Mouse (Mus musculus) stomach, postnatal 0 days (tissue): Measurements from ENCODE around the gene Psip1. TPM values are rescaled to one million over a fixed set of nuclear protein-coding genes. Genes with fewer than 3 reads are reported as not detected.

Source experiments
- ATAC-seq: fragments of 200-750 bp; cut with Nextera tagmentation; 2 replicates; pipeline ENCODE4 v1.8.0; 2017; ENCODE audit not compliant: low FRiP score, low TSS enrichment
- DNase-seq: peaks from one replicate; pipeline ENCODE4 v3.0.0-alpha.2; 2016; ENCODE audit warnings: low spot score
- H3K27ac ChIP-seq: fragments of 300-500 bp; sonication (generic); replicated peaks from 2 replicates; pipeline ENCODE4 v1.5.1; 2014; ENCODE audit warnings: mild to moderate bottlenecking, control low read depth
- H3K27me3 ChIP-seq: fragments of 300-500 bp; sonication (generic); 2 replicates; pipeline ENCODE4 v1.6.1; 2014; ENCODE audit warnings: low read length; ENCODE audit not compliant: control insufficient read depth, insufficient read depth
- H3K36me3 ChIP-seq: fragments of 300-500 bp; sonication (generic); 2 replicates; pipeline ENCODE4 v1.6.1; 2014; ENCODE audit warnings: low read length, mixed read lengths; ENCODE audit not compliant: control insufficient read depth, insufficient read depth
- H3K4me1 ChIP-seq: fragments of 300-500 bp; sonication (generic); replicated peaks from 2 replicates; pipeline ENCODE4 v1.6.1; 2014; ENCODE audit warnings: antibody characterized with exemption; ENCODE audit not compliant: control insufficient read depth, insufficient read depth
- H3K4me2 ChIP-seq: fragments of 300-500 bp; sonication (generic); replicated peaks from 2 replicates; pipeline ENCODE4 v1.6.1; 2014; ENCODE audit warnings: low read depth, mild to moderate bottlenecking, control low read depth, moderate library complexity
- H3K4me3 ChIP-seq: fragments of 300-500 bp; sonication (generic); 2 replicates; pipeline ENCODE4 v1.5.1; 2014; ENCODE audit warnings: low read depth, low read length, control low read depth
- H3K9ac ChIP-seq: fragments of 300-500 bp; sonication (generic); 2 replicates; pipeline ENCODE4 v1.6.1; 2014; ENCODE audit warnings: mild to moderate bottlenecking, low read length, control low read depth, mixed read lengths
- H3K9me3 ChIP-seq: fragments of 300-500 bp; sonication (generic); 2 replicates; pipeline ENCODE4 v1.6.1; 2016; ENCODE audit warnings: low read length; ENCODE audit not compliant: control insufficient read depth
- CTCF ChIP-seq: IDR thresholded peaks from 2 replicates; pipeline ENCODE4 v1.5.1; 2016; ENCODE audit warnings: antibody characterized with exemption, low read depth, mild to moderate bottlenecking, moderate library complexity
- EP300 ChIP-seq: optimal IDR thresholded peaks from 2 replicates; pipeline ENCODE3; 2016; ENCODE audit warnings: antibody characterized with exemption
- WGBS: fragments of 180-500 bp; shearing (Covaris S2); extraction: QIAGEN DNeasy Blood & Tissue Kit; methylation state at CpG from one replicate; pipeline ENCODE4 v1.1.7; 2014; 5-methylcytosine and 5-hydroxymethylcytosine counted together
- polyA plus RNA-seq: library from polyadenylated mRNA; unstranded; fragments of >200 nt; fragmentation: Nextera tagmentation; extraction: Ambion mirVana; gene quantifications from 2 replicates; pipeline ENCODE4 v1.2.1, GENCODE M21; 2015

Gene Psip1
- polyA plus RNA-seq, 1 experiment from 2014 or later = 36.5 TPM

GRCm38 (mm10) chr4:83412060-83412459 is 74.2 kb downstream of the Psip1 start:
- Histone ChIP-seq H3K9me3 (no peaks in the 10 kb centered on the region), H3K36me3 (no peaks in the 10 kb centered on the region), H3K4me2 (no peak overlapping the region), H3K27me3 (no peaks in the 10 kb centered on the region), H3K27ac (no peak overlapping the region), H3K9ac (no peak overlapping the region), H3K4me3 (no peak overlapping the region), H3K4me1 (no peaks in the 10 kb centered on the region)
- 61% methylated on average over 3 of the region's 3 CpGs for whole genome bisulfite sequencing
- DNase-seq (no peak), ATAC-seq (no peak)
- no peak for TF ChIP-seq EP300
- no peak for TF ChIP-seq CTCF

GRCm38 (mm10) chr4:83409867-83410505 is 76.3 kb downstream of the Psip1 start:
- Histone ChIP-seq H3K27ac (no peak overlapping the region), H3K4me2 (no peak overlapping the region), H3K36me3 (no peaks in the 10 kb centered on the region), H3K4me1 (no peaks in the 10 kb centered on the region), H3K4me3 (no peak overlapping the region), H3K27me3 (no peaks in the 10 kb centered on the region), H3K9ac (no peak overlapping the region), H3K9me3 (no peaks in the 10 kb centered on the region)
- no peak for ATAC-seq
- no peak for DNase-seq
- 89% methylated on average over 4 of the region's 4 CpGs for WGBS
- TF ChIP-seq CTCF (peak; percentile 61), EP300 (no peak)

- Histone ChIP-seq H3K27me3 (no peaks in the 10 kb centered on the region), H3K9ac (no peak overlapping the region), H3K9me3 (peaks cover 6% of the 10 kb centered on the region; the same call in 1 of the 2 replicates), H3K27ac (no peak overlapping the region), H3K4me3 (no peak overlapping the region), H3K4me2 (no peak overlapping the region), H3K36me3 (no peaks in the 10 kb centered on the region), H3K4me1 (no peaks in the 10 kb centered on the region)
- ATAC-seq (no peak), DNase-seq (no peak)
- 89% methylated on average over 6 of the region's 6 CpGs for WGBS
- TF ChIP-seq CTCF = no peak
- no peak for TF ChIP-seq EP300
Observed at GRCm38 (mm10) chr4:83407688-83408087, 78.6 kb downstream of the Psip1 start.

Other genes with a start within 250 kb of the Psip1 start
- 14.0 and 15.7 TPM in 2 replicates for gene Ttc39b, start 162.2 kb downstream of the Psip1 start, polyA plus RNA-seq
- gene Snapc3, start 68.7 kb downstream of the Psip1 start, polyA plus RNA-seq = 14.7 and 16.6 TPM in 2 replicates
- 1.0 and 1.4 TPM in 2 replicates for gene Ccdc171, start 39.1 kb upstream of the Psip1 start, polyA plus RNA-seq